Mouse (Mus musculus): ENCODE data around the gene Cxcr4.

DNA sequence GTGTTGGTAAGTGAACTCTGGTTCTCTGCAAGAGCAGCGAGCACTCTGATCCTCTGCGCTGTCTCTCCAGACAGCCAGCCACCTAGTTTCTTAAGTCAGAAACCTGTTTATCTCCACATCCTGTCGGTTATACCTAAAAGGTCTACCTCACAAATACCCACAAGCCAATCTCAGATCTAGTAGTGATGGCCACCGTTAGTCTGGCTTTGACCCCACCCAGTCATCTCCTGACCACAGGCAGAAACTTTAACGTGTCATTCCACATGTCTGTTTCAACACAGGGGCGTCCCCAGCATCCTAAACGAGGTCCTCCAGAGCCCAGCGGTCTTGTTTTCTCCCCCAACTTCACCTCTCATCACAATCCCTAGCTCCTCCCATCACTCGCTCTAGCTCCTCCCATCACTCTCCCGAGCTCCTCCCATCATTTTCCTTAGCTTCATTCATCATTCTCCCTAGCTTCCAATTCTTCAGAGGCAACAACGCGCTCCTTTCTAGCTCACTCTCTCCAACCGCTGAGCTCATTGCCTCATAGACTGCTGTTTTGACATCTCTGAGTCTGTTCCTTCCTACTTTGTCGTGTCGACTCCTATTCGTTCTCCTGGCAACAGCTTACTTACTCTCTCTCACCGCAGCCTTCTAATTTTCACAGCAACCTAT is 22.0 kb downstream of the Cxcr4 start:
- no peak for TF ChIP-seq POLR2A (IDR thresholded peaks at IDR 0.05; ENCODE audit: low read depth, low read length)
- no peak for TF ChIP-seq CTCF (conservative IDR thresholded peaks at IDR 0.05; ENCODE audit: insufficient read depth, insufficient read length, low read depth, low read length)

Data from kidney, adult 2 months (tissue).